Mouse (Mus musculus) stomach, embryonic 15.5 days (tissue): ENCODE data around the gene Napepld. TPM values are rescaled to one million over a fixed set of nuclear protein-coding genes. Genes with fewer than 3 reads are reported as not detected.
A peak's percentile ranks its signal among the peaks of the same experiment; 100 is the strongest.
"Not testable (repeated sequence)": the region's sequence is repeated elsewhere in the genome, so short reads cannot be mapped to it uniquely, and the experiment has no call there.

Experiments used
- ATAC-seq: fragments of 200-750 bp; cut with Nextera tagmentation; 2 replicates; pipeline ENCODE4 v1.8.0; 2017; ENCODE audit warnings: low read depth, moderate number of reproducible peaks, moderate TSS enrichment; ENCODE audit not compliant: insufficient read depth, low FRiP score
- H3K27ac ChIP-seq: fragments of 300-500 bp; sonication (generic); 2 replicates; pipeline ENCODE4 v1.5.1; 2015; ENCODE audit warnings: mild to moderate bottlenecking, inconsistent platforms
- H3K27me3 ChIP-seq: fragments of 300-500 bp; sonication (generic); replicated peaks from 2 replicates; pipeline ENCODE4 v1.6.1; 2015; ENCODE audit warnings: inconsistent platforms
- H3K36me3 ChIP-seq: fragments of 300-500 bp; sonication (generic); 2 replicates; pipeline ENCODE4 v1.6.1; 2015; ENCODE audit warnings: inconsistent platforms
- H3K4me1 ChIP-seq: fragments of 300-500 bp; sonication (generic); 2 replicates; pipeline ENCODE4 v1.6.1; 2015; ENCODE audit warnings: inconsistent platforms
- H3K4me2 ChIP-seq: fragments of 300-500 bp; sonication (generic); 2 replicates; pipeline ENCODE4 v1.6.1; 2015; ENCODE audit warnings: mild to moderate bottlenecking, inconsistent platforms
- H3K4me3 ChIP-seq: fragments of 300-500 bp; sonication (generic); replicated peaks from 2 replicates; pipeline ENCODE4 v1.5.1; 2015; ENCODE audit warnings: inconsistent platforms
- H3K9ac ChIP-seq: fragments of 300-500 bp; sonication (generic); 2 replicates; pipeline ENCODE4 v1.6.1; 2015; ENCODE audit warnings: inconsistent platforms
- H3K9me3 ChIP-seq: fragments of 300-500 bp; sonication (generic); 2 replicates; pipeline ENCODE4 v1.6.1; 2016; ENCODE audit warnings: inconsistent platforms
- WGBS: fragments of 180-500 bp; shearing (Covaris S2); methylation state at CpG from one replicate; pipeline ENCODE4 v1.1.7; 2015; 5-methylcytosine and 5-hydroxymethylcytosine counted together
- polyA plus RNA-seq: library from polyadenylated mRNA; unstranded; fragments of >200 nt; fragmentation: Nextera tagmentation; extraction: Ambion mirVana; gene quantifications from 2 replicates; pipeline ENCODE4 v1.2.1, GENCODE M21; 2015

Gene Napepld
- polyA plus RNA-seq, 1 experiment from 2014 or later: 2.6 TPM

- Histone ChIP-seq H3K36me3 (no peaks in the 10 kb centered on the region), H3K4me2 (no peak overlapping the region), H3K4me1 (no peaks in the 10 kb centered on the region), H3K9me3 (no peaks in the 10 kb centered on the region), H3K27me3 (no peaks in the 10 kb centered on the region), H3K9ac (no peak overlapping the region), H3K27ac (no peak overlapping the region), H3K4me3 (no peak overlapping the region)
- ATAC-seq: no peak
- WGBS: 67% methylated on average over 6 of the region's 6 CpGs
These were observed 1.8 kb upstream of the Napepld start for GRCm38 (mm10) chr5:21702873-21703475.

DNA sequence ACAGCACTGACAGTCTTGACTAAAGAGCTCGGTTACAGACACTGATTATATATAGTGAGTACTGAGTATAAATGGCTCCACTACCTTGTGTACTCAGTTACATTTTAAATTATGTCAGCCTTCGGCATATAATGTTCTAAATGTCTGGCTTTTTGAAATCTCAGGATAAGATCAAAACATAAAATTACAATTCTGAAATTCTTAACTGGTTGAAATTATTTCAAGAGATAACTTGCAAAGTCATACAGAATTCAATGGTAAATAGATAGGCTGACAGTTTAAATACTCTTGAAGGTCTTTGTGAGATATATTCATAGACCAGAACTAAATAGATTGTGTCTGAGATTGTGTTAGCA lies 791 bp upstream of the Napepld start:
- 50% methylated on average over 2 of the region's 2 CpGs for WGBS
- Histone ChIP-seq H3K9ac (no peak overlapping the region; the same call in 1 of the 2 replicates), H3K4me2 (peak overlapping the region; percentile 78), H3K9me3 (no peaks in the 10 kb centered on the region), H3K36me3 (no peaks in the 10 kb centered on the region), H3K27ac (peak overlapping the region; percentile 95), H3K27me3 (no peaks in the 10 kb centered on the region), H3K4me1 (no peaks in the 10 kb centered on the region), H3K4me3 (peak overlapping the region; percentile 61)
- no peak for ATAC-seq

DNA sequence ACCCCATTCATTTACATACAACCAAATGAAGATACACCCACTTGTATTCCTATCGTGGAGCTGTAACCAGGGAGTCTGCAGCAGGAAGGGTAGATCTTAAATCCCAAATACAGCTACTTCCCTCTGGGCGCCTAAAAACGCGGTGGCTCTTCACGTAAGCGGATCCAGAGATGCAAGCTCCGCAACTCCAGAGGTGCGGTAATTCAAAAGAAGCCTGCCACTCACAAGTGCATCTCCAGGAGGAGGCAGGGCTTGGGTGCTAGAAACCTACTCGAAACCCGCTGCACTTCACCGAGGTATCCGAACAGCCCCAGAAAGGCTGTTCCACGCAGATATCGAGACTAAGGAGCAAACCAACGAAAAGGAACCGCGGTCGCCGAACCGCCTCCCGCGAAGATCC lies 262 bp downstream of the Napepld start:
- Histone ChIP-seq H3K27ac (0 out of 2 replicates have a peak overlapping the region, but pooled peaks have one; percentile 21), H3K9ac (peak overlapping the region; percentile 24; the same call in 1 of the 2 replicates), H3K4me2 (peak overlapping the region; percentile 81), H3K4me1 (no peaks in the 10 kb centered on the region), H3K9me3 (no peaks in the 10 kb centered on the region), H3K4me3 (peak overlapping the region; percentile 61), H3K27me3 (no peaks in the 10 kb centered on the region), H3K36me3 (no peaks in the 10 kb centered on the region)
- under 1% methylated on average over 22 of the region's 22 CpGs for WGBS
- ATAC-seq: peak; percentile 6

- Histone ChIP-seq H3K36me3 (no peaks in the 10 kb centered on the region), H3K9me3 (no peaks in the 10 kb centered on the region), H3K4me1 (no peaks in the 10 kb centered on the region), H3K9ac (peak overlapping the region; percentile 24; the same call in 1 of the 2 replicates), H3K4me2 (peak overlapping the region; percentile 81), H3K27ac (no peak overlapping the region), H3K27me3 (no peaks in the 10 kb centered on the region), H3K4me3 (peak overlapping the region; percentile 61)
- 16% methylated on average over 10 of the region's 10 CpGs for WGBS
- ATAC-seq: no peak
These were observed 849 bp downstream of the Napepld start for GRCm38 (mm10) chr5:21700272-21700821.

- WGBS: 86% methylated on average over 3 of the region's 3 CpGs
- not testable (repeated sequence) for H3K27me3 ChIP-seq, H3K36me3 ChIP-seq, H3K27ac ChIP-seq, H3K9me3 ChIP-seq, H3K9ac ChIP-seq, H3K4me2 ChIP-seq, ATAC-seq, H3K4me1 ChIP-seq, H3K4me3 ChIP-seq
These were observed 1.6 kb downstream of the Napepld start for GRCm38 (mm10) chr5:21699555-21699954.

DNA sequence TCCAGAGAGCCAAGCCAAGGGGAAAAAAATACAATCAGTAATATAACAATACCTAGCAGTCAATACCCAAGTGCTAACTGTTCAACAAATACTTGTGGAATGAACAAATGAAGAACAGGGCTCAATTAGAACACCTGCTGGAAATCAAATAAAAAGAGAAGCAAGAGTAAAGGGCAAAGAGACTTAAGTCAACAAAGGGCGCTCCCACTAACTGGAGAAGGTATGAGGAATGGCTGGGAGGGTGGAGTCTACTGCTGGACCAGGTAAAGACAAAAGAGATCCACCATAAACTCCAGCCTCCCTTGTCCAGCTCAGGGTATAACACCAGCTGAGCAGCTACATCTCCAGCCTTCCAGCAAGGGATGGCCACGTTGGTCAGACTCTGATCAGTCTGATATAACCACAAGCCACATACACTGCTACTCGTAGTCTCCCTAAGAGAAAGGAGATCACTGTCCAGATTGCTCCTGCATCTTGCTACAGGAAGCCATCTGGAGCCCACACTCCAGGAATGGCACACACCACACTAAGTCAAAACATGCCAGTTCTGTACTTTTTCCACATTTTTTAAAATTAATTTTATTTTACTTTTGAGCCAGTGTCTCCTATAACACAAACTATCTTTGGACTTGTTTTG lies 6.2 kb downstream of the Napepld start:
- H3K9me3 ChIP-seq: no peaks in the 10 kb centered on the region
- H3K4me1 ChIP-seq: no peaks in the 10 kb centered on the region
- no peak overlapping the region for H3K9ac ChIP-seq
- peak; percentile 58 for ATAC-seq
- no peak overlapping the region for H3K27ac ChIP-seq
- 64% methylated on average over 3 of the region's 3 CpGs for WGBS
- no peaks in the 10 kb centered on the region for H3K36me3 ChIP-seq
- H3K4me2 ChIP-seq: no peak overlapping the region
- no peak overlapping the region for H3K4me3 ChIP-seq
- H3K27me3 ChIP-seq: no peaks in the 10 kb centered on the region

- H3K4me3 ChIP-seq: no peak overlapping the region
- 60% methylated on average over 3 of the region's 3 CpGs for WGBS
- no peak overlapping the region for H3K9ac ChIP-seq
- no peak overlapping the region for H3K27ac ChIP-seq
- H3K9me3 ChIP-seq: no peaks in the 10 kb centered on the region
- H3K36me3 ChIP-seq: no peaks in the 10 kb centered on the region
- H3K27me3 ChIP-seq: no peaks in the 10 kb centered on the region
- no peaks in the 10 kb centered on the region for H3K4me1 ChIP-seq
- H3K4me2 ChIP-seq: no peak overlapping the region
- ATAC-seq: no peak
These were observed 7.8 kb downstream of the Napepld start for GRCm38 (mm10) chr5:21693372-21693870.

GRCm38 (mm10) chr5:21692230-21692629 lies 9.0 kb downstream of the Napepld start:
- H3K36me3 ChIP-seq: no peaks in the 10 kb centered on the region
- WGBS: 96% methylated on average over 5 of the region's 5 CpGs
- H3K4me2 ChIP-seq: no peak overlapping the region
- ATAC-seq: no peak
- H3K27me3 ChIP-seq: no peaks in the 10 kb centered on the region
- no peaks in the 10 kb centered on the region for H3K4me1 ChIP-seq
- no peak overlapping the region for H3K27ac ChIP-seq
- no peak overlapping the region for H3K9ac ChIP-seq
- no peak overlapping the region for H3K4me3 ChIP-seq
- H3K9me3 ChIP-seq: no peaks in the 10 kb centered on the region

DNA sequence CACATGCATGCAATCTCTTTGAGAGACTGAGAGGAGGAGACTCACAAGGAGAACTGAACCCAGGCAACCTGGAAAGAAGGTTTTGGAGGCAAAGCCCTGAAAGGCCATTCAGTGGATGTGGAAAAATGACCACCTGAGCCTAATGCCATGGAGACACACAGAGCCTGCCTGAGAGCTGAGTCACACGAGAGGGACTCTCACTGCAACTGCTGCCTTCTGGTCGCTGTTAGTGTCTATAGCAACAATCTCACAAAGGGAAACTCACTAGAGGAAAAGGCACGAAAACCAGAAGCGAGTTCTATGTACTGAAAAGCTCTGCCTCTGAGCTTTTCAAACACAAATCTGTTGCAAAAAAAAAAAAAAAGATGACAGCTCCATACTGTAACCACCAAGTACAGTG lies 14.2 kb downstream of the Napepld start:
- H3K27ac ChIP-seq: no peak overlapping the region
- H3K36me3 ChIP-seq: no peaks in the 10 kb centered on the region
- ATAC-seq: no peak; the same call in 1 of the 2 replicates
- no peak overlapping the region for H3K4me3 ChIP-seq
- H3K9me3 ChIP-seq: no peaks in the 10 kb centered on the region
- no peaks in the 10 kb centered on the region for H3K27me3 ChIP-seq
- 52% methylated on average over 4 of the region's 4 CpGs for WGBS
- H3K4me2 ChIP-seq: no peak overlapping the region
- H3K9ac ChIP-seq: no peak overlapping the region
- H3K4me1 ChIP-seq: no peaks in the 10 kb centered on the region

- 67% methylated on average over 10 of the region's 10 CpGs for WGBS
- no peak overlapping the region for H3K4me3 ChIP-seq
- H3K36me3 ChIP-seq: no peaks in the 10 kb centered on the region
- H3K9me3 ChIP-seq: no peaks in the 10 kb centered on the region
- H3K9ac ChIP-seq: no peak overlapping the region
- no peak overlapping the region for H3K4me2 ChIP-seq
- ATAC-seq: no peak
- H3K27me3 ChIP-seq: no peaks in the 10 kb centered on the region
- H3K27ac ChIP-seq: no peak overlapping the region
- no peaks in the 10 kb centered on the region for H3K4me1 ChIP-seq
These were observed 16.2 kb downstream of the Napepld start for GRCm38 (mm10) chr5:21685001-21685400.

- H3K36me3 ChIP-seq: no peaks in the 10 kb centered on the region
- no peak overlapping the region for H3K4me2 ChIP-seq
- no peaks in the 10 kb centered on the region for H3K4me1 ChIP-seq
- no peak overlapping the region for H3K4me3 ChIP-seq
- no peak for ATAC-seq
- WGBS: 93% methylated on average over 9 of the region's 9 CpGs
- H3K27ac ChIP-seq: no peak overlapping the region
- no peak overlapping the region for H3K9ac ChIP-seq
- H3K9me3 ChIP-seq: no peaks in the 10 kb centered on the region
- no peaks in the 10 kb centered on the region for H3K27me3 ChIP-seq
These were observed 17.4 kb downstream of the Napepld start for GRCm38 (mm10) chr5:21683811-21684210.

DNA sequence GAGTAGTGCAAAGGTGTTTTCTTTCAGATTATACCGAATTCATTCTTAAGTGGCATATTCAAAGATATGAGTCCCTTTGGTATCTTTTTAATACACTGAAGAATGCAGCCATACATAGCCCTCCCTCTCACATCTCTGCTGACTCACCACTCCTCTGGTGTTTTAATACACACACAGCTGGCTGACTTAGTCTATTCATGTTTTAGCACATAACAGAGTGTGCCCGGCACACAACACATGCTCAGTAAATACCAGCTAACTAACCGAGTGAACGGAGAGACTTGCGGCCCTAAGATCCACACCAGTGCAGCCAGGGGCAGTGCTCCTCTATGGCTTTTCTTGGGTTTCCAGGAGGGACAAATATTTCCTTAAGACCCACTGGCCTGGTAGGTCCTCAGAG lies 20.3 kb downstream of the Napepld start:
- Histone ChIP-seq H3K9ac (no peak overlapping the region), H3K4me3 (no peak overlapping the region), H3K27ac (no peak overlapping the region), H3K36me3 (no peaks in the 10 kb centered on the region), H3K4me1 (no peaks in the 10 kb centered on the region), H3K27me3 (no peaks in the 10 kb centered on the region), H3K4me2 (no peak overlapping the region), H3K9me3 (no peaks in the 10 kb centered on the region)
- 76% methylated on average over 5 of the region's 5 CpGs for WGBS
- no peak for ATAC-seq
